Mouse (Mus musculus) cerebral cortex, adult 2 months (tissue): ENCODE measurements around the gene Trmt112.

Experiments used
- WGBS: fragments of 180-500 bp; shearing (Covaris S2); methylation state at CpG from one replicate; pipeline ENCODE4 v1.1.7; 2018; 5-methylcytosine and 5-hydroxymethylcytosine counted together

Gene Trmt112

GRCm38 (mm10) chr19:6909507-6910289 lies at the start of gene Trmt112, which contains the start of gene Prdx5:
TSS of gene Trmt112 (plus strand) at chr19:6909698.
TSS of gene Prdx5 (minus strand) at chr19:6910106.
- WGBS, result under 1% methylated on average over 65 of the region's 65 CpGs

- WGBS, result 89% methylated on average over 3 of the region's 3 CpGs
Observed at GRCm38 (mm10) chr19:6859971-6860370, 49.5 kb upstream of the Trmt112 start.

GRCm38 (mm10) chr19:6860706-6861105 lies 48.8 kb upstream of the Trmt112 start:
- WGBS, result 88% methylated on average over 6 of the region's 6 CpGs

GRCm38 (mm10) chr19:6861451-6861850 lies 48.0 kb upstream of the Trmt112 start:
- 95% methylated on average over 4 of the region's 4 CpGs for WGBS

- WGBS, result 19% methylated on average over 5 of the region's 5 CpGs
Observed at GRCm38 (mm10) chr19:6869355-6869754, 40.1 kb upstream of the Trmt112 start.

- 76% methylated on average over 5 of the region's 5 CpGs for WGBS
Observed at GRCm38 (mm10) chr19:6871574-6872271, 37.8 kb upstream of the Trmt112 start.

GRCm38 (mm10) chr19:6872701-6873100 lies 36.8 kb upstream of the Trmt112 start:
- WGBS, result 76% methylated on average over 3 of the region's 3 CpGs

- 100% methylated on average over 1 of the region's 1 CpGs for WGBS
Observed at GRCm38 (mm10) chr19:6874257-6874656, 35.2 kb upstream of the Trmt112 start.

- 77% methylated on average over 6 of the region's 6 CpGs for WGBS
Observed at GRCm38 (mm10) chr19:6875834-6876233, 33.7 kb upstream of the Trmt112 start.

GRCm38 (mm10) chr19:6877965-6878364 lies 31.5 kb upstream of the Trmt112 start:
- whole genome bisulfite sequencing, result 83% methylated on average over 4 of the region's 4 CpGs

GRCm38 (mm10) chr19:6892512-6892911 lies 17.0 kb upstream of the Trmt112 start:
- WGBS, result 79% methylated on average over 4 of the region's 4 CpGs

- 94% methylated on average over 14 of the region's 14 CpGs for WGBS
Observed at GRCm38 (mm10) chr19:6893731-6894451, 15.6 kb upstream of the Trmt112 start.

- WGBS, result 77% methylated on average over 18 of the region's 18 CpGs
Observed at GRCm38 (mm10) chr19:6895608-6896305, 13.7 kb upstream of the Trmt112 start.

- WGBS, result 84% methylated on average over 4 of the region's 4 CpGs
Observed at GRCm38 (mm10) chr19:6899641-6900040, 9.9 kb upstream of the Trmt112 start.

GRCm38 (mm10) chr19:6903031-6903430 lies 6.5 kb upstream of the Trmt112 start:
- WGBS, result 74% methylated on average over 1 of the region's 1 CpGs

GRCm38 (mm10) chr19:6904846-6905245 lies 4.7 kb upstream of the Trmt112 start:
- WGBS, result 82% methylated on average over 2 of the region's 2 CpGs

GRCm38 (mm10) chr19:6905498-6906159 lies 3.9 kb upstream of the Trmt112 start:
- 94% methylated on average over 11 of the region's 11 CpGs for WGBS

GRCm38 (mm10) chr19:6906199-6906598 lies 3.3 kb upstream of the Trmt112 start:
- 76% methylated on average over 3 of the region's 3 CpGs for WGBS

GRCm38 (mm10) chr19:6907094-6907493 lies 2.4 kb upstream of the Trmt112 start:
- 86% methylated on average over 8 of the region's 8 CpGs for WGBS

GRCm38 (mm10) chr19:6907811-6908540 lies 1.5 kb upstream of the Trmt112 start:
- 77% methylated on average over 7 of the region's 7 CpGs for WGBS
